Mouse (Mus musculus) heart, postnatal 0 days (tissue): ENCODE measurements around the gene Bcl7c.

Source experiments
- CTCF ChIP-seq: IDR thresholded peaks from 2 replicates; pipeline ENCODE4 v1.5.1; 2016; ENCODE audit warnings: antibody characterized with exemption, control low read depth, low read depth
- EP300 ChIP-seq: IDR thresholded peaks from 2 replicates; pipeline ENCODE4 v1.6.1; 2016; ENCODE audit warnings: antibody characterized with exemption, low read depth

DNA sequence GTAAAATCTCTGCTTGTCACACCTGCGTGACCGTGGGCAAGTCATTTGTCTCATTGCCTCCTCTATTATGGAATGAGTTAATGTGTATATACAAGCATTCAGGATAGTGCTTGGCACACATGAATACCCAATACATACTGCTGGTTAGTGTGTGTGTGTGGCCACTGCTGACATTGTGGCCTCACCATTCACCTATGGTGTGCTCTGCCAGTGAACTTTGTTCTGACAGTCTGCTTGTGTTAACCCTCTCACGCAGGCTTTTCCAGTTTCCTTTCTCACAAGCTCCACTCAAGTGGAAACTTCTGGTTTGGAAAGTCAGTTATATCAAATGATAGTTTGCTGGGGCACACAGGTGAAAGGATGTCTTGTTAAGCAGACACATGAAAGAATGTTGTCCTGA lies 2.3 kb upstream of the Bcl7c start:
- TF ChIP-seq EP300: no peak
- TF ChIP-seq CTCF: no peak
